Mouse (Mus musculus) splenic B cell, adult 2 months (primary cell): Measurements from ENCODE around the gene Cul3.

Experiments used
- DNase-seq: peaks from one replicate; pipeline ENCODE4 v3.0.0-alpha.2; 2011; ENCODE audit warnings: low read depth, low spot score
- H3K27me3 ChIP-seq: 2 replicates; pipeline ENCODE4 v1.6.1; 2012; ENCODE audit warnings: mild to moderate bottlenecking, low read length, moderate library complexity, mixed read lengths; ENCODE audit not compliant: control insufficient read depth, poor library complexity, insufficient read depth, severe bottlenecking
- H3K36me3 ChIP-seq: 2 replicates; pipeline ENCODE4 v1.6.1; 2012; ENCODE audit warnings: mild to moderate bottlenecking, low read length, moderate library complexity, mixed read lengths; ENCODE audit not compliant: control insufficient read depth, poor library complexity, insufficient read depth, severe bottlenecking

Gene Cul3

GRCm38 (mm10) chr1:80244123-80244522 is 96.2 kb downstream of the Cul3 start:
- no peak for DNase-seq
- Histone ChIP-seq H3K27me3 (no peaks in the 10 kb centered on the region), H3K36me3 (no peaks in the 10 kb centered on the region)

DNA sequence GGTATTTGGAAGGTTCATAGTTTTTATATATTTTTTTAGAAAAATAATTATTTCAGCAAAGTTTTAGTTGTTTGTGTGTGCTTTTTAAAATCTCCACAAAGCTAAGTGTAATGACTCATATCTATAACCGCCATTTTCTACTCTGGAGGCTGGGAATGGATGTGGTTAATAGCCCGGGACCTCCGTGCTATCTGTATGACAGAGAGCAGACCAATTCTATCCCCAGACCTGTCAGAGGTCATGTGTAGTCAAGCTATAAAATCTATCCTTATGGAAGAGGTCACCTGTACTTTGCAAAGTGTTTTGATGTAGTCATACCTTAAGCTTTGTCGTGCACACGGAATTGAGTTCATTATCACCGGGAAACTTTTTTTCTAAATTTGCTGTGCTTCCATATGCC is 98.7 kb downstream of the Cul3 start:
- no peak for DNase-seq
- Histone ChIP-seq H3K27me3 (no peaks in the 10 kb centered on the region), H3K36me3 (no peaks in the 10 kb centered on the region)

GRCm38 (mm10) chr1:80240017-80240660 is 100.1 kb downstream of the Cul3 start:
- no peak for DNase-seq
- Histone ChIP-seq H3K27me3 (no peaks in the 10 kb centered on the region), H3K36me3 (no peaks in the 10 kb centered on the region)

DNA sequence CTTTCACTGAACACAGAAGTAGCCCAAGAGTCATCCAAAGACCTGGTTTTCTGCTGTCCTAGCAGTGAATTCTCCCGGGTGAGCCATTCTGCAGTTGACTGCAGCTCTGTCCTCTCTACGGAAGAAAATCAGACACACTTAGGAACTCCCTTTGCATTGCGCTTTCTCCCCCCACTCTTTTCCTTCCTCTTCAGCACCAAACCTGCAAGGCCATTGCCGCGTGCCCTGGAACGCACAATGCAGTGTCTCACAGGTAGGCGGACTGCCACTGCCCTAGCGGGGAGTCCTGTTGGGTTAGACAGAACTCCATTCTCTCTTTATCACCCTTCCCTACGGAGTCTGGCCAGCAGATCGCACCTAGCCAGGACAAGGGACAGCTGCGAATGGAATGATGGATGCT is 100.8 kb downstream of the Cul3 start:
- no peaks in the 10 kb centered on the region for H3K27me3 ChIP-seq
- no peak for DNase-seq
- no peaks in the 10 kb centered on the region for H3K36me3 ChIP-seq

DNA sequence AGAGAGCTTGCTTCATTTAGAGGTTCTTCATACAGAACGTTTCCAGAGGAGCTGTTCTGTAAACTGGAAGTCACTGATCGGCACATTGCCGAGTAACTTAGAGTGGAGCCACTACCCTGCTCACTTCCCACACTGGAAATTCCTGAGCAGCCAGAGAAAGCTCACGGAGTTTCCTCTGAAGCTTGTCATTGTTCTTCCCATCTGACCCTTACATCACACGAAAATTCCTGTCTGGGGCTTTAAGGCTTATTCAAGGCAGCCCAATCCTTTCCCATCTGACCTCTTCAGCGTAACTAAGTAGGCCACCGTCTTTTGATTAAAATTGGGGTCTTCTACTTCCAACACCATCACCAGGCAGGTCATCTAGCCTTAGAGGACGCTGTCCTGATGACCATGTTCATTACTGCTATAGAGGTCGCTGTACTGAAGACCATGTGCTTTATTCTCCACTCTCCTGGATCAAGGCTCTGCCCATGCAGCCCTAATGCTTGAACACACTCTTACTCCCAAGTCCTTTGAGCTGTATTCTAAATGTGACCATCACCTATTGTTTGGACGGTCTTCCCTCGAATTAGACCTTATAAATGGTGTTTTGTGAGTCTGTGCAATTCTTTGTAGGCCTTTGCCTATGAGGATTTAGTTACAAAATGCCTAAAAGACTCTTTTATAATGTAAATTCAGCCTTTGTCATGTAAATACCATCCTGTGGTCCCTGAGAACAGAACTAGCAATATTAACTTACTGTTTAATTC is 103.2 kb downstream of the Cul3 start:
- H3K36me3 ChIP-seq: no peaks in the 10 kb centered on the region
- no peak for DNase-seq
- no peaks in the 10 kb centered on the region for H3K27me3 ChIP-seq

- no peaks in the 10 kb centered on the region for H3K36me3 ChIP-seq
Measured at GRCm38 (mm10) chr1:80236126-80236525, 104.2 kb downstream of the Cul3 start.

GRCm38 (mm10) chr1:80230612-80231011 is 109.7 kb downstream of the Cul3 start:
- DNase-seq: peak; percentile 21
- no peaks in the 10 kb centered on the region for H3K27me3 ChIP-seq
- H3K36me3 ChIP-seq: no peaks in the 10 kb centered on the region

More at GRCm38 (mm10) chr1:80236126-80236525, 104.2 kb downstream of the Cul3 start:
- no peak for DNase-seq
- no peaks in the 10 kb centered on the region for H3K27me3 ChIP-seq

DNA sequence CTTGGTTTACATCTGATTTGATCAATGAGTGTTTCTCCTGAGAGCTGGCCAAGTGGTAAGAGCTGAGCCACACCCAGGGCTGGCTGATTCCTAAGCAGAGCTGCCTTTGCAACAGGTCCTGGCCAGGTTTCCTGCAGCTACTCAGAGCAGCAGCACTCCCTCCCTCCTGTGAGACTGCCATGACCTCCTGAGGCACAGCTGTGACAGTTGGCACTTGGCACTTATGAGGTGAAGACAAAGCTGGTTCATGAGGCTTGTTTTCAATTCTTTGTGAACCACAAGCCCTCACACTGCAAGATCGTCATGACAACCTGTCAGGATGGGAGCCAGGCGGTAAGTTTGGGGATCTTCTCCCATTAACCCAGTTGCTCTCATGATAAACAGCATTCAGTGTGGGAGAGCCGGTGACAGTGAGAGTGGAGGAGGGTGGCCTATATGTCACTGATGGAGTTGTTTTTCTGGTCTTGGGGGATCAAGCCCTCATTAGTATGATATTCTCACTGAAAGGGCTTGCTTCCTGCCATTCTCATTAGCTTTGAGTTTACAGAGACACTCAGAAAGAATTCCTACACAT is 115.4 kb downstream of the Cul3 start:
- DNase-seq: no peak
- no peaks in the 10 kb centered on the region for H3K36me3 ChIP-seq
- no peaks in the 10 kb centered on the region for H3K27me3 ChIP-seq

DNA sequence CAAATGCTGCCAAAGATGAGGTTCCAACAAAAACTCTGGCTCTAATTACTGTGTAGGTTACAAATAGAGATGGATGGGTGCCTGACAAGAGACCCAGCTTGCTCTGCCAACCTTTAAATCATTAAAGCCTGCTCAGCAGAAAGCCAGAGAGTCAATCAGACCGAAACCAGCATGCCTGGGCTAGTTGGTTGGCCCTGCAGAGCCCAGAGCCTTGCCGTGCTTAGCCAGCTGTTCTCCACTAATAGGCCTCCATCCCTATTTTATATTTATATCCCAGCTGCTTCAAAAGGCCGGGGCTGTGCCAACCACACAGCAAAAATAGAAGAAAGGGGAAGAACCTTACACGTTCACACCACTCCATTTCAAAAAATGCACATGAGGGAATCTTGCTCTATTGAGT is 119.1 kb downstream of the Cul3 start:
- no peaks in the 10 kb centered on the region for H3K27me3 ChIP-seq
- H3K36me3 ChIP-seq: no peaks in the 10 kb centered on the region
- no peak for DNase-seq

DNA sequence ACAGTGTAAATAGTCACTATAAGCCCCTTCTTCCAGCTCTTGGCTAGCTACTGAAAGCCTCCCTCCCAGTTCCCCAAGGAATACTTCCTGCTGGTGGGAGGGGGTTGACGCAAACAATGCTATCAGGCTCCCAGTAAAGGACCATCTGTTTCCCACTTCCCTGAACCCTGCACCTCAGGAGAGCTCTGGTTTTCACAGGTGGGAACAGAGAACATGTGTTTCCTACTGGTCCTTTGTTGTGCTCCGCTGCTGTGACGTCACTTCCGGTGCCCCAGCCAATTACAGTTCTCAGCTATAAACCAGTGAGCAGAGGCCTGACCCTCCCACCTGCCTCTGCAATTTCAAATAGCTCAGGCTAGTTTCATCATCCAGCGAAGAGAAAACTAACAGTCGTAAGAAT is 122.0 kb downstream of the Cul3 start, which contains the start of gene Fam124b:
TSS of gene Fam124b (minus strand) at position 206 of the 400 bp plus-strand sequence.
- DNase-seq: peak; percentile 15
- no peaks in the 10 kb centered on the region for H3K27me3 ChIP-seq
- H3K36me3 ChIP-seq: no peaks in the 10 kb centered on the region
